In genomic region chr14:53590601-53591000, GRCm38 (mm10) we compare ENCODE assay signal across 8 mouse cellular contexts.
DNase-seq lines count a peak whose midpoint lies in the region; ATAC-seq lines count a peak whose summit lies in the region.
"Not testable (repeated sequence)": the region's sequence is repeated elsewhere in the genome, so short reads cannot be mapped to it uniquely, and the experiment has no call there.

No protein-coding gene starts in this region.

- not testable (repeated sequence) for H3K27me3 ChIP-seq in embryonic facial prominence, embryonic 10.5 days (replicated peaks; ENCODE audit: low read depth, poor library complexity, severe bottlenecking); limb, embryonic 11.5 days (ENCODE audit: control insufficient read depth, insufficient read depth, low read length)

- H3K36me3 ChIP-seq in embryonic facial prominence, embryonic 10.5 days (replicated peaks); limb, embryonic 11.5 days (ENCODE audit: control insufficient read depth, insufficient read depth, low read length): not testable (repeated sequence)

- not testable (repeated sequence) for H3K9ac ChIP-seq in limb, embryonic 11.5 days (ENCODE audit: low read length)

- not testable (repeated sequence) for H3K4me1 ChIP-seq in embryonic facial prominence, embryonic 10.5 days; limb, embryonic 11.5 days (ENCODE audit: control insufficient read depth, insufficient read depth, low read length)

- H3K9me3 ChIP-seq in embryonic facial prominence, embryonic 10.5 days; limb, embryonic 11.5 days (ENCODE audit: control insufficient read depth, low read length): not testable (repeated sequence)

- not testable (repeated sequence) for H3K4me2 ChIP-seq in limb, embryonic 11.5 days (ENCODE audit: low read depth, severe bottlenecking)

- H3K27ac ChIP-seq in embryonic facial prominence, embryonic 10.5 days (replicated peaks); limb, embryonic 11.5 days (replicated peaks; ENCODE audit: low read depth, low read length): not testable (repeated sequence)

- not testable (repeated sequence) for H3K4me3 ChIP-seq in embryonic facial prominence, embryonic 10.5 days; limb, embryonic 11.5 days (ENCODE audit: low read depth, low read length)

- not testable (repeated sequence) for ATAC-seq in limb, embryonic 11.5 days (ENCODE audit: insufficient number of reproducible peaks, low FRiP score, low TSS enrichment, low read depth)

- WGBS in embryonic facial prominence, embryonic 10.5 days = 50% methylated on average over 6 of the region's 6 CpGs
- WGBS in limb, embryonic 11.5 days = 45% methylated on average over 6 of the region's 6 CpGs

- DNase-seq in 416B (ENCODE audit: low read depth) = peak; percentile 30
- DNase-seq in adrenal gland, postnatal 14 days = peak; percentile 4
- peak; percentile 8 for DNase-seq in embryonic facial prominence, embryonic 10.5 days (ENCODE audit: low spot score)
- DNase-seq in induced T-regulatory cell, adult 2 months (ENCODE audit: low read depth) = peak; percentile 67
- DNase-seq in limb, embryonic 11.5 days (ENCODE audit: low spot score) = peak; percentile 21
- DNase-seq in naive thymus-derived CD4-positive, alpha-beta T cell, adult 2 months (ENCODE audit: low read depth) = peak; percentile 76
- peak; percentile 6 for DNase-seq in testis, postnatal 14 days (ENCODE audit: low spot score)
- peak; percentile 76 for DNase-seq in thymus, postnatal 4 days

Comparison
In these comparisons a context has a peak if more than half of its experiments do, and no peak if none do; other contexts are left out.
1. DNase-seq: peak in every context shown above with its lines; median percentile 76 in naive thymus-derived CD4-positive, alpha-beta T cell, adult 2 months; 76 in thymus, postnatal 4 days; 67 in induced T-regulatory cell, adult 2 months; 30 in 416B; 21 in limb, embryonic 11.5 days; 8 in embryonic facial prominence, embryonic 10.5 days; 6 in testis, postnatal 14 days; 4 in adrenal gland, postnatal 14 days.